In genomic region chr1:153752521-153752920, GRCm38 (mm10) we compare ENCODE assay signal across 9 mouse cellular contexts. TPM values are rescaled to one million over a fixed set of nuclear protein-coding genes. Genes with fewer than 3 reads are reported as not detected.
DNase-seq lines count a peak whose midpoint lies in the region; ATAC-seq and TF ChIP-seq lines count a peak whose summit lies in the region.
"Had no signal": no experiment of that assay in that cellular context is flagged by ENCODE, and none has a peak within 500 bp of the region (broad histone marks: within the 10 kb centered on the region; RNA-seq: fewer than 3 reads in every experiment).

No protein-coding gene starts in this region.

- no peaks in the 10 kb centered on the region for H3K9me3 ChIP-seq in hindbrain, embryonic 13.5 days
- no peaks in the 10 kb centered on the region for H3K9me3 ChIP-seq in hindbrain, embryonic 11.5 days (ENCODE audit: control insufficient read depth, low read length)
- no peaks in the 10 kb centered on the region for H3K9me3 ChIP-seq in MEL (replicated peaks; ENCODE audit: insufficient read depth, low read length)
- no peaks in the 10 kb centered on the region for H3K9me3 ChIP-seq in hindbrain, embryonic 15.5 days
- no peaks in the 10 kb centered on the region for H3K9me3 ChIP-seq in midbrain, embryonic 15.5 days

- H3K9ac ChIP-seq in hindbrain, embryonic 13.5 days = peak overlapping the region; percentile 26; the same call in 1 of the 2 replicates
- no peak overlapping the region for H3K9ac ChIP-seq in hindbrain, embryonic 11.5 days (ENCODE audit: low read depth, low read length)
- peak overlapping the region; percentile 60 for H3K9ac ChIP-seq in MEL (ENCODE audit: control insufficient read depth, low read depth, low read length, poor library complexity, severe bottlenecking)
- H3K9ac ChIP-seq in hindbrain, embryonic 15.5 days = no peak overlapping the region
- H3K9ac ChIP-seq in midbrain, embryonic 15.5 days = no peak overlapping the region

- peaks cover 31% of the 10 kb centered on the region for H3K36me3 ChIP-seq in hindbrain, embryonic 13.5 days
- H3K36me3 ChIP-seq in hindbrain, embryonic 11.5 days (ENCODE audit: control insufficient read depth, insufficient read depth, low read length) = no peaks in the 10 kb centered on the region
- peaks cover 0 to 9% of the 10 kb centered on the region in 2 experiments; a peak in 1 of 4 replicates for H3K36me3 ChIP-seq in MEL (ENCODE audit: control insufficient read depth in 1 of 2, insufficient read depth in 2 of 2, low read length in 2 of 2)
- H3K36me3 ChIP-seq in hindbrain, embryonic 15.5 days = peaks cover 4% of the 10 kb centered on the region; the same call in 1 of the 2 replicates
- peaks cover 14% of the 10 kb centered on the region; the same call in 1 of the 2 replicates for H3K36me3 ChIP-seq in midbrain, embryonic 15.5 days (replicated peaks)

- no peak for TF ChIP-seq CTCF in MEL (IDR thresholded peaks at IDR 0.05 in 2 of 3, conservative IDR thresholded peaks at IDR 0.05 in 1 of 3; ENCODE audit: control insufficient read depth in 1 of 3, insufficient read depth in 1 of 3, low read depth in 2 of 3, low read length in 3 of 3, poor library complexity in 1 of 3, severe bottlenecking in 1 of 3)

- WGBS in hindbrain, embryonic 13.5 days = 94% methylated on average over 6 of the region's 6 CpGs
- WGBS in hindbrain, embryonic 11.5 days = 94% methylated on average over 6 of the region's 6 CpGs
- 86% methylated on average over 6 of the region's 6 CpGs for WGBS in hindbrain, embryonic 15.5 days
- 90% methylated on average over 6 of the region's 6 CpGs for WGBS in midbrain, embryonic 15.5 days

- 0 out of 4 replicates have a peak, but pooled peaks of 1 of the 2 experiments have one; percentile 4 for TF ChIP-seq EP300 in MEL (IDR thresholded peaks at IDR 0.05; ENCODE audit: low read depth in 1 of 2, low read length in 2 of 2)

- H3K4me2 ChIP-seq in hindbrain, embryonic 13.5 days = peak overlapping the region; percentile 46
- no peak overlapping the region for H3K4me2 ChIP-seq in hindbrain, embryonic 11.5 days (replicated peaks; ENCODE audit: low read depth, low read length)
- peak overlapping the region; percentile 50 for H3K4me2 ChIP-seq in hindbrain, embryonic 15.5 days
- H3K4me2 ChIP-seq in midbrain, embryonic 15.5 days = peak overlapping the region; percentile 30; the same call in 1 of the 2 replicates

- H3K4me3 ChIP-seq in hindbrain, embryonic 13.5 days = peak overlapping the region; percentile 17; the same call in 1 of the 2 replicates
- H3K4me3 ChIP-seq in hindbrain, embryonic 11.5 days (ENCODE audit: low read depth, low read length) = no peak overlapping the region
- H3K4me3 ChIP-seq in MEL (ENCODE audit: control insufficient read depth in 1 of 2, insufficient read depth in 1 of 2, low read depth in 2 of 2, low read length in 2 of 2) = peak overlapping the region; percentile 60 to 80
- H3K4me3 ChIP-seq in hindbrain, embryonic 15.5 days = no peak overlapping the region
- no peak overlapping the region for H3K4me3 ChIP-seq in midbrain, embryonic 15.5 days

- TF ChIP-seq POLR2A in MEL (IDR thresholded peaks at IDR 0.05; ENCODE audit: control insufficient read depth in 1 of 2, insufficient read depth in 1 of 2, low read depth in 1 of 2, low read length in 2 of 2, poor library complexity in 1 of 2) = no peak

- no peak for ATAC-seq in hindbrain, embryonic 13.5 days (ENCODE audit: low FRiP score)
- ATAC-seq in hindbrain, embryonic 11.5 days (ENCODE audit: low FRiP score) = no peak
- ATAC-seq in hindbrain, embryonic 15.5 days (ENCODE audit: low FRiP score, low read depth) = no peak
- no peak for ATAC-seq in midbrain, embryonic 15.5 days (replicated peaks)
- ATAC-seq in inflammation-experienced regulatory T-cells, adult 6 months = no peak

- H3K79me2 ChIP-seq in MEL (ENCODE audit: control insufficient read depth, insufficient read depth, low read length, poor library complexity) = no peaks in the 10 kb centered on the region; the same call in 1 of the 2 replicates

- TF ChIP-seq RAD21 in MEL (IDR thresholded peaks at IDR 0.05; ENCODE audit: low read depth, low read length) = no peak

- peaks cover 44% of the 10 kb centered on the region for H3K4me1 ChIP-seq in hindbrain, embryonic 13.5 days (replicated peaks)
- peaks cover 9% of the 10 kb centered on the region for H3K4me1 ChIP-seq in hindbrain, embryonic 11.5 days (replicated peaks; ENCODE audit: control insufficient read depth, insufficient read depth, low read length)
- peaks cover 0 to 14% of the 10 kb centered on the region in 2 experiments; a peak in 2 of 4 replicates for H3K4me1 ChIP-seq in MEL (ENCODE audit: control insufficient read depth in 1 of 2, insufficient read depth in 2 of 2, low read length in 2 of 2)
- H3K4me1 ChIP-seq in hindbrain, embryonic 15.5 days (replicated peaks) = peaks cover 44% of the 10 kb centered on the region
- peaks cover 36% of the 10 kb centered on the region for H3K4me1 ChIP-seq in midbrain, embryonic 15.5 days

- no peak for DNase-seq in hindbrain, embryonic 11.5 days (ENCODE audit: low spot score)
- DNase-seq in MEL (ENCODE audit: low read depth, low spot score) = peak; percentile 77
- no peak for DNase-seq in cerebellum, adult 8-10 months
- DNase-seq in cerebellum, adult 18-20 months = no peak
- DNase-seq: kidney, adult 11 months had no signal

- 0 out of 2 replicates have a peak overlapping the region, but pooled peaks have one; percentile 31 for H3K27ac ChIP-seq in hindbrain, embryonic 13.5 days
- H3K27ac ChIP-seq in hindbrain, embryonic 11.5 days (ENCODE audit: low read depth, low read length) = no peak overlapping the region
- H3K27ac ChIP-seq in MEL (ENCODE audit: control insufficient read depth, low read depth, low read length) = peak overlapping the region; percentile 72
- H3K27ac ChIP-seq in hindbrain, embryonic 15.5 days (replicated peaks) = no peak overlapping the region
- H3K27ac ChIP-seq in midbrain, embryonic 15.5 days = no peak overlapping the region

- no peaks in the 10 kb centered on the region for H3K27me3 ChIP-seq in hindbrain, embryonic 13.5 days
- no peaks in the 10 kb centered on the region for H3K27me3 ChIP-seq in hindbrain, embryonic 11.5 days (ENCODE audit: control insufficient read depth, insufficient read depth, low read length)
- no peaks in the 10 kb centered on the region for H3K27me3 ChIP-seq in MEL (ENCODE audit: control insufficient read depth in 1 of 2, insufficient read depth in 2 of 2, low read length in 2 of 2)
- no peaks in the 10 kb centered on the region for H3K27me3 ChIP-seq in hindbrain, embryonic 15.5 days
- no peaks in the 10 kb centered on the region for H3K27me3 ChIP-seq in midbrain, embryonic 15.5 days (replicated peaks)

TF ChIP-seq in MEL, 35 proteins besides CTCF, POLR2A, EP300 and RAD21:
- no peak for TF ChIP-seq NELFE (IDR thresholded peaks at IDR 0.05; ENCODE audit: low read depth, low read length)
- TF ChIP-seq TBP (IDR thresholded peaks at IDR 0.05; ENCODE audit: low read depth, low read length) = 0 out of 2 replicates have a peak, but pooled peaks have one; percentile 17
- no peak for TF ChIP-seq TAL1 (IDR thresholded peaks at IDR 0.05; ENCODE audit: low read length)
- no peak for TF ChIP-seq POLR2AphosphoS5 (IDR thresholded peaks at IDR 0.05; ENCODE audit: borderline replicate concordance, low read depth, low read length)
- TF ChIP-seq ZC3H11A (IDR thresholded peaks at IDR 0.05; ENCODE audit: low read depth, low read length) = no peak
- peak; percentile 45; the same call in 1 of the 2 replicates for TF ChIP-seq ETS1 (IDR thresholded peaks at IDR 0.05; ENCODE audit: low read depth, low read length)
- TF ChIP-seq GATA1 (IDR thresholded peaks at IDR 0.05; ENCODE audit: low read depth, low read length) = no peak
- TF ChIP-seq MYB (IDR thresholded peaks at IDR 0.05; ENCODE audit: low read depth, low read length) = no peak
- TF ChIP-seq GABPA (IDR thresholded peaks at IDR 0.05; ENCODE audit: low read depth, low read length) = no peak
- no peak for TF ChIP-seq TCF12 (IDR thresholded peaks at IDR 0.05; ENCODE audit: low read depth, low read length)
- TF ChIP-seq POLR2AphosphoS2 (IDR thresholded peaks at IDR 0.05; ENCODE audit: low read length) = no peak
- 0 out of 2 replicates have a peak, but pooled peaks have one; percentile 51 for TF ChIP-seq ELF1 (IDR thresholded peaks at IDR 0.05; ENCODE audit: low read depth, low read length)
- no peak for TF ChIP-seq CHD2 (IDR thresholded peaks at IDR 0.05; ENCODE audit: low read length)
- peak; percentile 92 for TF ChIP-seq ZNF384 (IDR thresholded peaks at IDR 0.05; ENCODE audit: low read depth, low read length)
- no peak for TF ChIP-seq MXI1 (IDR thresholded peaks at IDR 0.05; ENCODE audit: low read depth, low read length)
- no peak; the same call in 1 of the 2 replicates for TF ChIP-seq SIN3A (IDR thresholded peaks at IDR 0.05; ENCODE audit: low read length)
- TF ChIP-seq UBTF (IDR thresholded peaks at IDR 0.05; ENCODE audit: borderline replicate concordance, insufficient read depth, low read depth, low read length) = no peak
- no peak for TF ChIP-seq ZMIZ1 (IDR thresholded peaks at IDR 0.05; ENCODE audit: low read depth, low read length)

RNA-seq across cellular contexts. Expression of gene Rnasel, which starts 3.3 kb away (rescaled TPM):
- 53.7 and 53.8 TPM in 2 replicates for polyA plus RNA-seq in hindbrain, embryonic 13.5 days (2015; fragmentation: Nextera tagmentation; extraction: Ambion mirVana)
- 31.4 and 40.3 TPM in 2 replicates for polyA plus RNA-seq in hindbrain, embryonic 11.5 days (2014; fragmentation: Nextera tagmentation; extraction: Ambion mirVana)
- 5.2 TPM in 2 replicates for total RNA-seq in MEL (2012; rRNA removed)
- polyA plus RNA-seq in MEL (2012; ENCODE audit: insufficient read depth in 1 of 2, insufficient read length in 2 of 2, low read depth in 1 of 2, low replicate concordance in 2 of 2, missing spikeins in 1 of 2) = 1 to 10 TPM in 1 of 2 experiments, not detected in 1; 8.1 TPM
- polyA plus RNA-seq in hindbrain, embryonic 15.5 days (2015; fragmentation: Nextera tagmentation; extraction: Ambion mirVana) = 39.5 and 40.1 TPM in 2 replicates
- polyA plus RNA-seq in midbrain, embryonic 15.5 days (2015; fragmentation: Nextera tagmentation; extraction: Ambion mirVana) = 47.9 and 48.3 TPM in 2 replicates
- 10 to 100 TPM; 38.2 to 49.4 (median 41.8) TPM for polyA plus RNA-seq in inflammation-experienced regulatory T-cells, adult 6 months (2017; shearing (Covaris generic))

RNA-seq across cellular contexts. Expression of gene Rgs16, which starts 12.4 kb away (rescaled TPM):
- 21.2 and 26.0 TPM in 2 replicates for polyA plus RNA-seq in hindbrain, embryonic 13.5 days (2015; fragmentation: Nextera tagmentation; extraction: Ambion mirVana)
- 7.8 and 11.0 TPM in 2 replicates for polyA plus RNA-seq in hindbrain, embryonic 11.5 days (2014; fragmentation: Nextera tagmentation; extraction: Ambion mirVana)
- not detected in 2 replicates for total RNA-seq in MEL (2012; rRNA removed)
- not detected for polyA plus RNA-seq in MEL (2012; ENCODE audit: insufficient read depth in 1 of 2, insufficient read length in 2 of 2, low read depth in 1 of 2, low replicate concordance in 2 of 2, missing spikeins in 1 of 2)
- polyA plus RNA-seq in hindbrain, embryonic 15.5 days (2015; fragmentation: Nextera tagmentation; extraction: Ambion mirVana) = 12.4 and 17.1 TPM in 2 replicates
- 20.7 and 24.0 TPM in 2 replicates for polyA plus RNA-seq in midbrain, embryonic 15.5 days (2015; fragmentation: Nextera tagmentation; extraction: Ambion mirVana)
- polyA plus RNA-seq in inflammation-experienced regulatory T-cells, adult 6 months (2017; shearing (Covaris generic)) = 10 to 100 TPM; 19.8 to 37.6 (median 35.0) TPM

Comparison
In these comparisons a context has a peak if more than half of its experiments do, and no peak if none do; other contexts are left out.
1. H3K27ac ChIP-seq: peak in hindbrain, embryonic 13.5 days (single experiment) and MEL (single experiment); none in hindbrain, embryonic 11.5 days (single experiment), hindbrain, embryonic 15.5 days (single experiment) and midbrain, embryonic 15.5 days (single experiment).
2. H3K4me3 ChIP-seq: peak in hindbrain, embryonic 13.5 days (single experiment) and MEL (2 of 2); none in hindbrain, embryonic 11.5 days (single experiment), hindbrain, embryonic 15.5 days (single experiment) and midbrain, embryonic 15.5 days (single experiment).
3. H3K9ac ChIP-seq: peak in hindbrain, embryonic 13.5 days (single experiment) and MEL (single experiment); none in hindbrain, embryonic 11.5 days (single experiment), hindbrain, embryonic 15.5 days (single experiment) and midbrain, embryonic 15.5 days (single experiment).